Mouse (Mus musculus) kidney, adult 9 months (tissue): ENCODE results near the gene Rfx4.

Experiments
- DNase-seq: peaks from one replicate; pipeline ENCODE4 v3.0.0; 2022

Gene Rfx4

GRCm38 (mm10) chr10:84815676-84816436 lies 60.0 kb downstream of the Rfx4 start:
- DNase-seq = peak; percentile 14

- DNase-seq = no peak
Measured at GRCm38 (mm10) chr10:84817086-84817869, 61.4 kb downstream of the Rfx4 start.

- DNase-seq = no peak
Measured at GRCm38 (mm10) chr10:84819669-84820068, 63.8 kb downstream of the Rfx4 start.

- DNase-seq = no peak
Measured at GRCm38 (mm10) chr10:84820230-84820629, 64.4 kb downstream of the Rfx4 start.

- no peak for DNase-seq
Measured at GRCm38 (mm10) chr10:84822741-84823151, 66.9 kb downstream of the Rfx4 start.

GRCm38 (mm10) chr10:84823621-84824020 lies 67.8 kb downstream of the Rfx4 start:
- peak; percentile 19 for DNase-seq

- no peak for DNase-seq
Measured at GRCm38 (mm10) chr10:84829009-84829408, 73.1 kb downstream of the Rfx4 start.

GRCm38 (mm10) chr10:84835596-84835995 lies 79.7 kb downstream of the Rfx4 start:
- DNase-seq = no peak

GRCm38 (mm10) chr10:84836104-84836503 lies 80.2 kb downstream of the Rfx4 start:
- peak; percentile 60 for DNase-seq

GRCm38 (mm10) chr10:84837355-84837754 lies 81.5 kb downstream of the Rfx4 start:
- no peak for DNase-seq

- DNase-seq = no peak
Measured at GRCm38 (mm10) chr10:84838850-84839473, 83.1 kb downstream of the Rfx4 start.

GRCm38 (mm10) chr10:84846638-84847037 lies 90.8 kb downstream of the Rfx4 start:
- no peak for DNase-seq

GRCm38 (mm10) chr10:84851981-84852979 lies 96.4 kb downstream of the Rfx4 start:
- peak; percentile 68 for DNase-seq

GRCm38 (mm10) chr10:84854059-84854458 lies 98.2 kb downstream of the Rfx4 start:
- no peak for DNase-seq

GRCm38 (mm10) chr10:84855466-84855865 lies 99.6 kb downstream of the Rfx4 start:
- no peak for DNase-seq

GRCm38 (mm10) chr10:84858371-84858770 lies 102.5 kb downstream of the Rfx4 start:
- no peak for DNase-seq

- no peak for DNase-seq
Measured at GRCm38 (mm10) chr10:84858806-84859496, 103.1 kb downstream of the Rfx4 start.

GRCm38 (mm10) chr10:84859556-84860380 lies 103.9 kb downstream of the Rfx4 start:
- DNase-seq = no peak

GRCm38 (mm10) chr10:84863488-84863887 lies 107.6 kb downstream of the Rfx4 start:
- DNase-seq = no peak

GRCm38 (mm10) chr10:84867577-84867976 lies 111.7 kb downstream of the Rfx4 start:
- DNase-seq = no peak

GRCm38 (mm10) chr10:84871285-84871684 lies 115.4 kb downstream of the Rfx4 start:
- no peak for DNase-seq
